Mouse (Mus musculus) E14TG2a.4 (cell line): ENCODE measurements around the gene Matn4.

Source experiments
- H3K27me3 ChIP-seq: 2 replicates; pipeline ENCODE4 v1.6.1; 2014; ENCODE audit warnings: low read length, control low read depth; ENCODE audit not compliant: insufficient read depth
- H3K36me3 ChIP-seq: 2 replicates; pipeline ENCODE4 v1.6.1; 2014; ENCODE audit warnings: low read length, control low read depth; ENCODE audit not compliant: insufficient read depth
- H3K4me1 ChIP-seq: replicated peaks from 2 replicates; pipeline ENCODE4 v1.6.1; 2014; ENCODE audit warnings: low read depth, low read length, control low read depth
- H3K4me3 ChIP-seq: replicated peaks from 2 replicates; pipeline ENCODE4 v1.5.1; 2014; ENCODE audit warnings: mild to moderate bottlenecking, low read length
- H3K9me3 ChIP-seq: 2 replicates; pipeline ENCODE4 v1.6.1; 2014; ENCODE audit warnings: low read length, control low read depth
- CTCF ChIP-seq: conservative IDR thresholded peaks from 2 replicates; pipeline ENCODE4 v1.5.1; 2014; ENCODE audit warnings: low read length
- NANOG ChIP-seq: IDR thresholded peaks from 2 replicates; pipeline ENCODE4 v1.6.1; 2014; ENCODE audit warnings: borderline replicate concordance, low read length, mixed read lengths
- POU5F1 ChIP-seq: IDR thresholded peaks from 2 replicates; pipeline ENCODE4 v1.6.1; 2014; ENCODE audit warnings: low read length, borderline replicate concordance

The Matn4 gene

GRCm38 (mm10) chr2:164377478-164378426 lies 27.2 kb downstream of the Matn4 start:
- no peak for TF ChIP-seq CTCF
- no peak for TF ChIP-seq NANOG
- no peak for TF ChIP-seq POU5F1
- no peaks in the 10 kb centered on the region for H3K36me3 ChIP-seq

GRCm38 (mm10) chr2:164373187-164373586 lies 31.8 kb downstream of the Matn4 start:
- Histone ChIP-seq H3K4me1 (peaks cover 14% of the 10 kb centered on the region), H3K4me3 (no peak overlapping the region), H3K9me3 (no peaks in the 10 kb centered on the region), H3K36me3 (no peaks in the 10 kb centered on the region), H3K27me3 (peaks cover 2% of the 10 kb centered on the region; the same call in 1 of the 2 replicates)
- no peak for TF ChIP-seq NANOG
- TF ChIP-seq POU5F1: no peak

More at GRCm38 (mm10) chr2:164377478-164378426, 27.2 kb downstream of the Matn4 start:
- H3K4me3 ChIP-seq: no peak overlapping the region
- H3K9me3 ChIP-seq: no peaks in the 10 kb centered on the region
- no peaks in the 10 kb centered on the region for H3K4me1 ChIP-seq
- peaks cover 5% of the 10 kb centered on the region for H3K27me3 ChIP-seq

GRCm38 (mm10) chr2:164372408-164373053 lies 32.4 kb downstream of the Matn4 start:
- Histone ChIP-seq H3K27me3 (peaks cover 2% of the 10 kb centered on the region; the same call in 1 of the 2 replicates), H3K4me1 (peaks cover 14% of the 10 kb centered on the region), H3K9me3 (no peaks in the 10 kb centered on the region), H3K4me3 (no peak overlapping the region), H3K36me3 (no peaks in the 10 kb centered on the region)
- TF ChIP-seq POU5F1 (no peak), CTCF (no peak), NANOG (no peak)

GRCm38 (mm10) chr2:164371371-164371770 lies 33.6 kb downstream of the Matn4 start:
- TF ChIP-seq POU5F1 (no peak), NANOG (no peak), CTCF (no peak)
- peaks cover under 1% of the 10 kb centered on the region; the same call in 1 of the 2 replicates for H3K27me3 ChIP-seq
- no peaks in the 10 kb centered on the region for H3K9me3 ChIP-seq
- H3K36me3 ChIP-seq: no peaks in the 10 kb centered on the region
- H3K4me1 ChIP-seq: peaks cover 14% of the 10 kb centered on the region
- no peak overlapping the region for H3K4me3 ChIP-seq

- TF ChIP-seq CTCF (no peak), POU5F1 (no peak), NANOG (no peak)
- H3K9me3 ChIP-seq: peaks cover 5% of the 10 kb centered on the region; the same call in 1 of the 2 replicates
- peaks cover 14% of the 10 kb centered on the region for H3K4me1 ChIP-seq
- no peaks in the 10 kb centered on the region for H3K27me3 ChIP-seq
- no peak overlapping the region for H3K4me3 ChIP-seq
- H3K36me3 ChIP-seq: no peaks in the 10 kb centered on the region
These were observed 36.3 kb downstream of the Matn4 start for GRCm38 (mm10) chr2:164368620-164369105.

GRCm38 (mm10) chr2:164366947-164367346 lies 38.0 kb downstream of the Matn4 start:
- TF ChIP-seq CTCF: no peak
- H3K4me3 ChIP-seq: no peak overlapping the region

GRCm38 (mm10) chr2:164360974-164361657 lies 43.8 kb downstream of the Matn4 start:
- no peaks in the 10 kb centered on the region; the same call in 1 of the 2 replicates for H3K27me3 ChIP-seq
- H3K36me3 ChIP-seq: no peaks in the 10 kb centered on the region
- H3K9me3 ChIP-seq: peaks cover 48% of the 10 kb centered on the region
- TF ChIP-seq NANOG (no peak), CTCF (no peak), POU5F1 (no peak)
- no peaks in the 10 kb centered on the region for H3K4me1 ChIP-seq
- H3K4me3 ChIP-seq: no peak overlapping the region

More at GRCm38 (mm10) chr2:164366947-164367346, 38.0 kb downstream of the Matn4 start:
- Histone ChIP-seq H3K9me3 (peaks cover 17% of the 10 kb centered on the region), H3K36me3 (no peaks in the 10 kb centered on the region), H3K4me1 (peaks cover 10% of the 10 kb centered on the region), H3K27me3 (no peaks in the 10 kb centered on the region; the same call in 1 of the 2 replicates)

GRCm38 (mm10) chr2:164359668-164360067 lies 45.3 kb downstream of the Matn4 start:
- Histone ChIP-seq H3K36me3 (no peaks in the 10 kb centered on the region), H3K4me3 (no peak overlapping the region), H3K27me3 (peaks cover 6% of the 10 kb centered on the region), H3K4me1 (no peaks in the 10 kb centered on the region), H3K9me3 (peaks cover 48% of the 10 kb centered on the region)
- TF ChIP-seq POU5F1: no peak
- TF ChIP-seq NANOG: no peak
- TF ChIP-seq CTCF: no peak
